Mouse (Mus musculus) MEL (cell line): ENCODE measurements around the gene Adsl. TPM values are rescaled to one million over a fixed set of nuclear protein-coding genes. Genes with fewer than 3 reads are reported as not detected.

Source experiments
- DNase-seq: peaks from one replicate; pipeline ENCODE4 v3.0.0; 2011; ENCODE audit warnings: low read depth, low spot score
- H3K27ac ChIP-seq: 2 replicates; pipeline ENCODE4 v1.5.1; 2012; ENCODE audit warnings: low read depth, mild to moderate bottlenecking, control low read depth, low read length, moderate library complexity; ENCODE audit not compliant: control insufficient read depth
- H3K27me3 ChIP-seq, 2 experiments: fragments of 150-350 bp in 1 of 2; sonication (generic) in 1 of 2; 2 replicates each; pipeline ENCODE4 v1.6.1; 2012; ENCODE audit warnings: low read length in 2 of 2, mild to moderate bottlenecking in 2 of 2, improper control_type of control experiment in 1 of 2, moderate library complexity in 1 of 2; ENCODE audit not compliant: insufficient read depth in 2 of 2, control insufficient read depth in 1 of 2
- H3K36me3 ChIP-seq, 2 experiments: 2 replicates each; pipeline ENCODE4 v1.6.1; 2012 to 2014; ENCODE audit warnings: low read length in 2 of 2, improper control_type of control experiment in 1 of 2, inconsistent platforms in 1 of 2, mild to moderate bottlenecking in 1 of 2; ENCODE audit not compliant: insufficient read depth in 2 of 2, control insufficient read depth in 1 of 2
- H3K4me1 ChIP-seq, 2 experiments: fragments of 150-350 bp in 1 of 2; sonication (generic) in 1 of 2; 2 replicates each; pipeline ENCODE4 v1.6.1; 2012; ENCODE audit warnings: low read length in 2 of 2, improper control_type of control experiment in 1 of 2, mild to moderate bottlenecking in 1 of 2; ENCODE audit not compliant: insufficient read depth in 2 of 2, control insufficient read depth in 1 of 2
- H3K4me3 ChIP-seq, 2 experiments: fragments of 150-350 bp in 1 of 2; sonication (generic) in 1 of 2; 2 replicates each; pipeline ENCODE4 v1.5.1; 2012; ENCODE audit warnings: low read depth in 2 of 2, low read length in 2 of 2, mild to moderate bottlenecking in 2 of 2, moderate library complexity in 2 of 2, control low read depth in 1 of 2, improper control_type of control experiment in 1 of 2; ENCODE audit not compliant: control insufficient read depth in 1 of 2, insufficient read depth in 1 of 2
- H3K79me2 ChIP-seq: 2 replicates; pipeline ENCODE4 v1.6.1; 2012; ENCODE audit warnings: mild to moderate bottlenecking, low read length, moderate library complexity; ENCODE audit not compliant: control insufficient read depth, poor library complexity, insufficient read depth
- H3K9ac ChIP-seq: 2 replicates; pipeline ENCODE4 v1.6.1; 2012; ENCODE audit warnings: low read depth, mild to moderate bottlenecking, control low read depth, low read length, moderate library complexity; ENCODE audit not compliant: control insufficient read depth, poor library complexity, severe bottlenecking
- H3K9me3 ChIP-seq: fragments of 150-350 bp; sonication (generic); replicated peaks from 2 replicates; pipeline ENCODE4 v1.6.1; 2012; ENCODE audit warnings: mild to moderate bottlenecking, low read length, improper control_type of control experiment, moderate library complexity; ENCODE audit not compliant: insufficient read depth
- BHLHE40 ChIP-seq: IDR thresholded peaks from 2 replicates; pipeline ENCODE4 v1.6.1; 2012; ENCODE audit warnings: low read depth, mild to moderate bottlenecking, inconsistent platforms, low read length, improper control_type of control experiment, borderline replicate concordance
- CHD1 ChIP-seq: IDR thresholded peaks from 2 replicates; pipeline ENCODE4 v1.6.1; 2012; ENCODE audit warnings: low read depth, mild to moderate bottlenecking, inconsistent platforms, low read length, improper control_type of control experiment
- CHD2 ChIP-seq: IDR thresholded peaks from 2 replicates; pipeline ENCODE4 v1.6.1; 2011; ENCODE audit warnings: low read length, improper control_type of control experiment
- CTCF ChIP-seq, 3 experiments: IDR thresholded peaks in 2 of 3; conservative IDR thresholded peaks in 1 of 3; 2 replicates each; pipeline ENCODE4 v1.5.1; 2011 to 2012; ENCODE audit warnings: low read length in 3 of 3, low read depth in 2 of 3, mild to moderate bottlenecking in 2 of 3, improper control_type of control experiment in 1 of 3, inconsistent platforms in 1 of 3, mixed read lengths in 1 of 3, moderate library complexity in 1 of 3; ENCODE audit not compliant: control insufficient read depth in 1 of 3, insufficient read depth in 1 of 3, poor library complexity in 1 of 3, severe bottlenecking in 1 of 3
- E2F4 ChIP-seq: IDR thresholded peaks from 2 replicates; pipeline ENCODE4 v1.6.1; 2011; ENCODE audit warnings: low read depth, low read length, improper control_type of control experiment, borderline replicate concordance
- ELF1 ChIP-seq: IDR thresholded peaks from 2 replicates; pipeline ENCODE4 v1.6.1; 2014; ENCODE audit warnings: low read depth, mild to moderate bottlenecking, inconsistent platforms, low read length, improper control_type of control experiment, moderate library complexity
- EP300 ChIP-seq, 2 experiments: IDR thresholded peaks; 2 replicates each; pipeline ENCODE4 v1.6.1; 2011; ENCODE audit warnings: improper control_type of control experiment in 2 of 2, low read length in 2 of 2, low read depth in 1 of 2, mild to moderate bottlenecking in 1 of 2
- ETS1 ChIP-seq: IDR thresholded peaks from 2 replicates; pipeline ENCODE4 v1.6.1; 2012; ENCODE audit warnings: low read depth, mild to moderate bottlenecking, inconsistent platforms, low read length, improper control_type of control experiment, moderate library complexity
- HCFC1 ChIP-seq: IDR thresholded peaks from 2 replicates; pipeline ENCODE4 v1.6.1; 2012; ENCODE audit warnings: low read depth, mild to moderate bottlenecking, inconsistent platforms, low read length, improper control_type of control experiment, moderate library complexity
- JUND ChIP-seq: IDR thresholded peaks from 2 replicates; pipeline ENCODE4 v1.6.1; 2011; ENCODE audit warnings: low read depth, mild to moderate bottlenecking, improper control_type of control experiment, low read length
- MAFK ChIP-seq: IDR thresholded peaks from 2 replicates; pipeline ENCODE4 v1.6.1; 2011; ENCODE audit warnings: low read depth, mild to moderate bottlenecking, low read length, improper control_type of control experiment, borderline replicate concordance
- MAX ChIP-seq: IDR thresholded peaks from 2 replicates; pipeline ENCODE4 v1.6.1; 2011; ENCODE audit warnings: low read length, improper control_type of control experiment
- MAZ ChIP-seq: IDR thresholded peaks from 2 replicates; pipeline ENCODE4 v1.6.1; 2012; ENCODE audit warnings: low read depth, mild to moderate bottlenecking, inconsistent platforms, low read length, improper control_type of control experiment
- MEF2A ChIP-seq: IDR thresholded peaks from 2 replicates; pipeline ENCODE4 v1.6.1; 2014; ENCODE audit warnings: low read depth, mild to moderate bottlenecking, inconsistent platforms, low read length, improper control_type of control experiment; ENCODE audit not compliant: poor library complexity, insufficient replicate concordance, severe bottlenecking; ENCODE audit errors: extremely low read depth
- MYB ChIP-seq: IDR thresholded peaks from 2 replicates; pipeline ENCODE4 v1.6.1; 2011; ENCODE audit warnings: mild to moderate bottlenecking, low read depth, low read length, improper control_type of control experiment
- MYC ChIP-seq: IDR thresholded peaks from 2 replicates; pipeline ENCODE4 v1.6.1; 2011; ENCODE audit warnings: low read depth, mild to moderate bottlenecking, low read length, improper control_type of control experiment, moderate library complexity
- NELFE ChIP-seq: IDR thresholded peaks from 2 replicates; pipeline ENCODE4 v1.6.1; 2011; ENCODE audit warnings: low read depth, low read length, improper control_type of control experiment
- POLR2A ChIP-seq, 2 experiments: IDR thresholded peaks; 2 replicates each; pipeline ENCODE4 v1.6.1; 2011 to 2012; ENCODE audit warnings: low read length in 2 of 2, mild to moderate bottlenecking in 2 of 2, control low read depth in 1 of 2, improper control_type of control experiment in 1 of 2, low read depth in 1 of 2, moderate library complexity in 1 of 2; ENCODE audit not compliant: control insufficient read depth in 1 of 2, insufficient read depth in 1 of 2, poor library complexity in 1 of 2
- POLR2AphosphoS5 ChIP-seq: IDR thresholded peaks from 2 replicates; pipeline ENCODE4 v1.6.1; 2012; ENCODE audit warnings: low read depth, borderline replicate concordance, mild to moderate bottlenecking, inconsistent platforms, low read length, moderate library complexity, mixed read lengths
- RAD21 ChIP-seq: IDR thresholded peaks from 2 replicates; pipeline ENCODE4 v1.6.1; 2011; ENCODE audit warnings: mild to moderate bottlenecking, low read depth, low read length, improper control_type of control experiment
- SIN3A ChIP-seq: IDR thresholded peaks from 2 replicates; pipeline ENCODE4 v1.6.1; 2012; ENCODE audit warnings: low read length, improper control_type of control experiment, inconsistent platforms
- SMC3 ChIP-seq: IDR thresholded peaks from 2 replicates; pipeline ENCODE4 v1.6.1; 2011; ENCODE audit warnings: low read depth, low read length, improper control_type of control experiment
- TCF12 ChIP-seq: IDR thresholded peaks from 2 replicates; pipeline ENCODE4 v1.6.1; 2014; ENCODE audit warnings: low read depth, mild to moderate bottlenecking, inconsistent platforms, low read length, improper control_type of control experiment, moderate library complexity
- UBTF ChIP-seq: IDR thresholded peaks from 2 replicates; pipeline ENCODE4 v1.6.1; 2012; ENCODE audit warnings: low read depth, mild to moderate bottlenecking, inconsistent platforms, low read length, improper control_type of control experiment, moderate library complexity, borderline replicate concordance; ENCODE audit not compliant: insufficient read depth
- USF1 ChIP-seq: IDR thresholded peaks from 2 replicates; pipeline ENCODE4 v1.6.1; 2014; ENCODE audit warnings: low read depth, mild to moderate bottlenecking, inconsistent platforms, low read length, improper control_type of control experiment, moderate library complexity
- USF2 ChIP-seq, 2 experiments: IDR thresholded peaks; 2 replicates each; pipeline ENCODE4 v1.6.1; 2011 to 2012; ENCODE audit warnings: improper control_type of control experiment in 2 of 2, low read length in 2 of 2, borderline replicate concordance in 1 of 2, inconsistent platforms in 1 of 2, low read depth in 1 of 2, mild to moderate bottlenecking in 1 of 2; ENCODE audit not compliant: insufficient read depth in 1 of 2
- ZC3H11A ChIP-seq: IDR thresholded peaks from 2 replicates; pipeline ENCODE4 v1.6.1; 2012; ENCODE audit warnings: low read depth, mild to moderate bottlenecking, inconsistent platforms, low read length, improper control_type of control experiment
- ZMIZ1 ChIP-seq: IDR thresholded peaks from 2 replicates; pipeline ENCODE4 v1.6.1; 2012; ENCODE audit warnings: low read depth, mild to moderate bottlenecking, inconsistent platforms, low read length, improper control_type of control experiment, moderate library complexity
- ZNF384 ChIP-seq: IDR thresholded peaks from 2 replicates; pipeline ENCODE4 v1.6.1; 2012; ENCODE audit warnings: low read depth, mild to moderate bottlenecking, inconsistent platforms, low read length, improper control_type of control experiment
- polyA plus RNA-seq, 2 experiments: library from polyadenylated mRNA; stranded (reverse) in 1 of 2; unstranded in 1 of 2; fragments of >175 nt in 1 of 2; fragments of >200 nt in 1 of 2; gene quantifications; 2 replicates each; pipeline versions ENCODE4 v1.2.1 to v1.2.4; 2012; ENCODE audit warnings: low replicate concordance in 2 of 2, low read depth in 1 of 2; ENCODE audit not compliant: insufficient read length in 2 of 2, insufficient read depth in 1 of 2, missing spikeins in 1 of 2
- total RNA-seq: library from RNA; depleted of rRNA; stranded (reverse); fragments of 300-350 nt; gene quantifications from 2 replicates; pipeline ENCODE4 v1.2.3, GENCODE M21; 2012

Gene Adsl
- total and polyA plus RNA-seq, 3 experiments = 304 to 365 (median 320) TPM

- TF ChIP-seq MEF2A (no peak), MAFK (peak; percentile 57; the same call in 1 of the 2 replicates), USF2 (IDR thresholded peaks at IDR 0.05; ENCODE audit: borderline replicate concordance in 1 of 2, insufficient read depth in 1 of 2, low read depth in 1 of 2, low read length in 2 of 2) (no peak), TCF12 (no peak), ZMIZ1 (no peak), ZC3H11A (peak; percentile 91), ZNF384 (no peak), POLR2A (IDR thresholded peaks at IDR 0.05; ENCODE audit: control insufficient read depth in 1 of 2, insufficient read depth in 1 of 2, low read depth in 1 of 2, low read length in 2 of 2, poor library complexity in 1 of 2) (no peak), HCFC1 (no peak), MAX (no peak), MYB (no peak), SMC3 (peak; percentile 90), MYC (no peak; the same call in 1 of the 2 replicates), RAD21 (peak; percentile 93), CTCF (IDR thresholded peaks at IDR 0.05 in 2 of 3, conservative IDR thresholded peaks at IDR 0.05 in 1 of 3; ENCODE audit: control insufficient read depth in 1 of 3, insufficient read depth in 1 of 3, low read depth in 2 of 3, low read length in 3 of 3, poor library complexity in 1 of 3, severe bottlenecking in 1 of 3) (peak; percentile 72 to 89 (median 81)), CHD2 (no peak), E2F4 (no peak), ELF1 (no peak), USF1 (no peak), ETS1 (no peak), EP300 (IDR thresholded peaks at IDR 0.05; ENCODE audit: low read depth in 1 of 2, low read length in 2 of 2) (no peak), CHD1 (no peak), SIN3A (peak; percentile 58; the same call in 1 of the 2 replicates), BHLHE40 (no peak), JUND (no peak), NELFE (no peak), POLR2AphosphoS5 (no peak), MAZ (no peak), UBTF (no peak)
- no peaks in the 10 kb centered on the region for H3K27me3 ChIP-seq
- H3K9me3 ChIP-seq = no peaks in the 10 kb centered on the region
- peaks cover 25% of the 10 kb centered on the region for H3K79me2 ChIP-seq
- H3K9ac ChIP-seq = no peak overlapping the region
- DNase-seq = peak; percentile 91
- H3K27ac ChIP-seq = no peak overlapping the region
- peaks cover under 1 to 12% of the 10 kb centered on the region in 2 experiments; a peak in 3 of 4 replicates for H3K36me3 ChIP-seq
- no peak overlapping the region for H3K4me3 ChIP-seq
- peaks cover 8 to 19% of the 10 kb centered on the region in 2 experiments for H3K4me1 ChIP-seq
Measured at GRCm38 (mm10) chr15:80945851-80946250, 2.4 kb upstream of the Adsl start.
